Mouse (Mus musculus) liver, adult (tissue): ENCODE measurements around the gene Mrps11.

Source experiments
- GATA4 ChIP-seq: IDR thresholded peaks from 2 replicates; pipeline ENCODE4 v1.6.1; 2014; ENCODE audit warnings: mild to moderate bottlenecking, low read length; ENCODE audit not compliant: insufficient replicate concordance

The Mrps11 gene

GRCm38 (mm10) chr7:78782639-78783581 lies at the start of gene Mrps11, which contains the start of gene Mrpl46:
TSS of gene Mrps11 (plus strand) at chr7:78783119.
TSS of gene Mrpl46 (minus strand) at chr7:78783531.
- no peak for TF ChIP-seq GATA4

- no peak for TF ChIP-seq GATA4
Measured at GRCm38 (mm10) chr7:78737196-78737595, 45.7 kb upstream of the Mrps11 start.

GRCm38 (mm10) chr7:78737614-78738210 lies 45.2 kb upstream of the Mrps11 start, which contains the start of gene Ntrk3:
TSS of gene Ntrk3 (minus strand) at chr7:78738012.
- no peak for TF ChIP-seq GATA4

- TF ChIP-seq GATA4 = no peak
Measured at GRCm38 (mm10) chr7:78739351-78740000, 43.4 kb upstream of the Mrps11 start.

- TF ChIP-seq GATA4 = no peak
Measured at GRCm38 (mm10) chr7:78743731-78744385, 39.1 kb upstream of the Mrps11 start.

- no peak for TF ChIP-seq GATA4
Measured at GRCm38 (mm10) chr7:78752961-78753360, 30.0 kb upstream of the Mrps11 start.

GRCm38 (mm10) chr7:78753752-78754457 lies 29.0 kb upstream of the Mrps11 start:
- TF ChIP-seq GATA4 = no peak

- no peak for TF ChIP-seq GATA4
Measured at GRCm38 (mm10) chr7:78754458-78755000, 28.4 kb upstream of the Mrps11 start.

- TF ChIP-seq GATA4 = no peak
Measured at GRCm38 (mm10) chr7:78763801-78764200, 19.1 kb upstream of the Mrps11 start.

GRCm38 (mm10) chr7:78765215-78765631 lies 17.7 kb upstream of the Mrps11 start:
- no peak for TF ChIP-seq GATA4

- TF ChIP-seq GATA4 = no peak
Measured at GRCm38 (mm10) chr7:78766019-78766683, 16.8 kb upstream of the Mrps11 start.

GRCm38 (mm10) chr7:78767929-78768531 lies 14.9 kb upstream of the Mrps11 start:
- no peak for TF ChIP-seq GATA4

GRCm38 (mm10) chr7:78769075-78769652 lies 13.8 kb upstream of the Mrps11 start:
- no peak for TF ChIP-seq GATA4
